Mouse (Mus musculus) spleen, adult 2 months (tissue): ENCODE results near the gene Mrvi1.

Source experiments
- CTCF ChIP-seq: fragments of 200-500 bp; IDR thresholded peaks from 2 replicates; pipeline ENCODE4 v1.5.1; 2011; ENCODE audit warnings: mild to moderate bottlenecking, inconsistent platforms; ENCODE audit not compliant: insufficient read depth, insufficient read length, insufficient replicate concordance; ENCODE audit errors: extremely low read depth
- POLR2A ChIP-seq: fragments of 200-500 bp; IDR thresholded peaks from 2 replicates; pipeline ENCODE4 v1.6.1; 2011; ENCODE audit warnings: low read depth, low read length, inconsistent platforms

- TF ChIP-seq CTCF, result no peak
- TF ChIP-seq POLR2A, result no peak
Observed at GRCm38 (mm10) chr7:110983621-110984020, 1.4 kb upstream of the Mrvi1 start.
